Mouse (Mus musculus) heart, embryonic 12.5 days (tissue): Measurements from ENCODE around the gene Crk. TPM values are rescaled to one million over a fixed set of nuclear protein-coding genes. Genes with fewer than 3 reads are reported as not detected.
A peak's percentile ranks its signal among the peaks of the same experiment; 100 is the strongest.

Experiments used
- ATAC-seq: fragments of 200-750 bp; cut with Nextera tagmentation; 2 replicates; pipeline ENCODE4 v1.8.0; 2017; ENCODE audit warnings: moderate TSS enrichment, moderate library complexity; ENCODE audit not compliant: insufficient number of reproducible peaks, low FRiP score
- H3K27ac ChIP-seq: fragments of 300-500 bp; sonication (generic); 2 replicates; pipeline ENCODE4 v1.5.1; 2016; ENCODE audit warnings: mild to moderate bottlenecking, moderate library complexity; ENCODE audit not compliant: poor library complexity, severe bottlenecking
- H3K27me3 ChIP-seq: fragments of 300-500 bp; sonication (generic); replicated peaks from 2 replicates; pipeline ENCODE4 v1.6.1; 2016; ENCODE audit warnings: mild to moderate bottlenecking, moderate library complexity
- H3K36me3 ChIP-seq: fragments of 300-500 bp; sonication (generic); 2 replicates; pipeline ENCODE4 v1.6.1; 2016; ENCODE audit warnings: mild to moderate bottlenecking, moderate library complexity
- H3K4me1 ChIP-seq: fragments of 300-500 bp; sonication (generic); replicated peaks from 2 replicates; pipeline ENCODE4 v1.6.1; 2016; ENCODE audit warnings: mild to moderate bottlenecking
- H3K4me2 ChIP-seq: fragments of 300-500 bp; sonication (generic); 2 replicates; pipeline ENCODE4 v1.6.1; 2016; ENCODE audit warnings: mild to moderate bottlenecking, moderate library complexity
- H3K4me3 ChIP-seq: fragments of 300-500 bp; sonication (generic); 2 replicates; pipeline ENCODE4 v1.5.1; 2016; ENCODE audit warnings: mild to moderate bottlenecking
- H3K9ac ChIP-seq: fragments of 300-500 bp; sonication (generic); 2 replicates; pipeline ENCODE4 v1.6.1; 2016; ENCODE audit warnings: mild to moderate bottlenecking, moderate library complexity
- H3K9me3 ChIP-seq: fragments of 300-500 bp; sonication (generic); replicated peaks from 2 replicates; pipeline ENCODE4 v1.6.1; 2016; ENCODE audit warnings: mild to moderate bottlenecking, moderate library complexity
- WGBS: fragments of 180-500 bp; shearing (Covaris S2); methylation state at CpG from one replicate; pipeline ENCODE4 v1.1.7; 2016; 5-methylcytosine and 5-hydroxymethylcytosine counted together
- polyA plus RNA-seq: library from polyadenylated mRNA; unstranded; fragments of >200 nt; fragmentation: Nextera tagmentation; extraction: Ambion mirVana; gene quantifications from 2 replicates; pipeline ENCODE4 v1.2.1, GENCODE M21; 2016

Crk gene
- polyA plus RNA-seq, 1 experiment from 2014 or later, result 110 TPM

DNA sequence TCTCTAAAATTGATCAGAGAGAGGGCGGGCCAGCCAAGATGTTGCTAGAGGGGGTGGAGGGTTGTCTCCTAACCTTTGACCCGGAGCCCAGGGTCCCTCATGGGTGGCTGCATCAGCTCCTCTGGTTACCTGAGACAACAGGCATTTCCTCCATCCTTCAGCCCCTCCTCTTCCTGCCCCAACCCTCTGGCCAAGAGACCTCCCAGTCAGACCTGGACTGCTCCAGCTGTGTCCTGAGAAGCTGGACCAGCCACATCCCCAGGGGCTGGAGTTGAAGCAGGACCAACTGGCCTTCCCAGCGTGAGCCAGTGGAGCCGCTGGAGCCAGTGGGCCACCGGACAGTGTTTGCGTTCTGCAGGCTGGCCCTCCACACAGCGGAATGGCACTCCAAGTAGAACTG, 28.7 kb upstream of the Crk start, which contains the start of gene Myo1c:
Gene Myo1c, plus strand, starts transcription at position 194 of the 400 bp plus-strand sequence.
- H3K9me3 ChIP-seq, result no peaks in the 10 kb centered on the region
- H3K4me2 ChIP-seq, result peak within 1 kb of the TSS; percentile 83
- no peak for ATAC-seq
- H3K4me1 ChIP-seq, result peaks cover 58% of the 10 kb centered on the region
- H3K4me3 ChIP-seq, result peak within 1 kb of the TSS; percentile 66
- peak within 1 kb of the TSS; percentile 81 for H3K9ac ChIP-seq
- H3K27me3 ChIP-seq, result no peaks in the 10 kb centered on the region
- peaks cover 6% of the 10 kb centered on the region for H3K36me3 ChIP-seq
- H3K27ac ChIP-seq, result peak within 1 kb of the TSS; percentile 89
- 58% methylated on average over 7 of the region's 7 CpGs for WGBS

GRCm38 (mm10) chr11:75650958-75651425, 28.1 kb upstream of the Crk start:
- peak overlapping the region; percentile 81 for H3K9ac ChIP-seq
- 40% methylated on average over 13 of the region's 13 CpGs for WGBS
- no peak for ATAC-seq

DNA sequence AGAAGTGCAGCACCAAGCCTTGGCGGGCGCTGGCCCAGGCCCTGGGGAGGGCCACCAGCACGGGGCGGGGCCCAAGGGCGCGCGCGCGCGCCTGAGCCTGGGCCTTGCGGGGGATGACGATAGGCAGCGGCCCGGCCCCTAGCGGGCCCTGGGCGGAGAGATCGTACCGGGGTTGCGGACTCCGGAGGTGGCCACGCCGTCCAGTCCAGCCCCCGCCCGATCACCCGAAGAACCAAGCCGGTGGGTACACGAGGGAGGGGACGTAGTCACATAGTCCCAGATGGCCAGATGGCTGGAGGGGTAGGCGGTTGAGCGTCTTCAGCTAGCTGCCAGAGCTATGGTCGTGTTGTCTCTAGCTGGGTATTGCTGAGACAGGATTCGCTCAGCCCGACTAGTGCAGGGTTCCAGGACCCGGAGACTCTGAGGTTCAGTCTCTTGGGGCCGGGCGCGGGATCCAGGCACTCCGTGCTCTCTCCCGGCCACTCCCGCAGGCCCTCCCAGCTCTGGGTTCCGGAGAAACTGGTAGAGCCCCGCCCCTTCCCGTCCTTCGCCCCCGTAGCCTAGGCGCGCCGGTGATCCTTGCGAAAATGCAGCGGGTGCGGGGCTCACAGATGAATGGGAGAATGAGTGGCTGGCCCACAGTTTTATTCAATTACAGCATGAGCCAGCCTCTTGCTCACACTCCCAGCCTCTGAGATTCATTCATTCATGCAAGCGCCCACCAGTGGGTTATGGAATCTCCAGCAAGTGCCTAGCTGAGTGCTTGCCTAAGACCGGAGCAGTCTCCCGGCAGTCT, 27.4 kb upstream of the Crk start:
- WGBS, result under 1% methylated on average over 54 of the region's 54 CpGs
- Histone ChIP-seq H3K9me3 (no peaks in the 10 kb centered on the region), H3K27ac (peak overlapping the region; percentile 89), H3K36me3 (no peaks in the 10 kb centered on the region), H3K4me3 (peak overlapping the region; percentile 66), H3K4me2 (peak overlapping the region; percentile 83), H3K4me1 (peaks cover 63% of the 10 kb centered on the region), H3K27me3 (no peaks in the 10 kb centered on the region), H3K9ac (peak overlapping the region; percentile 81)
- peak; percentile 81 for ATAC-seq

More at GRCm38 (mm10) chr11:75650958-75651425, 28.1 kb upstream of the Crk start:
- Histone ChIP-seq H3K4me2 (peak overlapping the region; percentile 83), H3K4me3 (peak overlapping the region; percentile 66), H3K4me1 (peaks cover 59% of the 10 kb centered on the region), H3K9me3 (no peaks in the 10 kb centered on the region), H3K36me3 (no peaks in the 10 kb centered on the region), H3K27me3 (no peaks in the 10 kb centered on the region), H3K27ac (peak overlapping the region; percentile 89)

DNA sequence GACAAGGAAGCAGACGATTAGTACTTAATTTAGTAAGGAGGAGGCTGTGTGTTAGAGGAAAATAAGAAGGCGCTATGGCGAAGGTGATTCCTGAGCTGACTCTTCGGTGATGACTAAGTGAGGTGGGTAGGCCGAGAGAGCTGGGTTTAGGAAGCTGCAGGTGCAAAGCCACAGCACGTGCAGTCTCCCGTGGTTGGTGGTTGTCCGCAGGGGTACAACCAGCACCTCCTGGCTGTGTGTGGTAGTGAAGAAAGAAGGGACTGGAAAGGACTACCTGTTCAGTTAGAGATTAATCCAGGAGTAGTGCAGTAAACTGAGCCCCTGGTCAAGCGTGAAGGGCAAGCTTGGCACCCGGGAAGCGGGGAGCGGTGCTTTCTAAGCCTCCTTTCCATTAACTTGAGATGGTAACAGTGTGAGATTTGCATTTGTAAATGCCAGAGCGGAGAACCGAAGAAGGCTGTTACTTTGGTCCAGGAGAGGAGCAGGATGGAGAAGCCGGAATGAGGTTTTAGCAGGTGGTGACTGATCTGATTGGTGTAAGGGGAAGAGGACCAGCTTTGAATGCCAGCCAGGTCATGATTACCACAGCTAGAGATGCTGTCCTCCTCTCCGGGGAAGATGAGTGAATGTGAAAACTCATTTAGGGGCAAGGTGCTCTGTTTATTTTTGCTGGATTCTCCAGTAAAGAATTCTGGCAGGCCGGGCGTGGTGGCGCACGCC, 26.7 kb upstream of the Crk start:
- peak overlapping the region; percentile 66 for H3K4me3 ChIP-seq
- H3K9ac ChIP-seq, result peak overlapping the region; percentile 81

DNA sequence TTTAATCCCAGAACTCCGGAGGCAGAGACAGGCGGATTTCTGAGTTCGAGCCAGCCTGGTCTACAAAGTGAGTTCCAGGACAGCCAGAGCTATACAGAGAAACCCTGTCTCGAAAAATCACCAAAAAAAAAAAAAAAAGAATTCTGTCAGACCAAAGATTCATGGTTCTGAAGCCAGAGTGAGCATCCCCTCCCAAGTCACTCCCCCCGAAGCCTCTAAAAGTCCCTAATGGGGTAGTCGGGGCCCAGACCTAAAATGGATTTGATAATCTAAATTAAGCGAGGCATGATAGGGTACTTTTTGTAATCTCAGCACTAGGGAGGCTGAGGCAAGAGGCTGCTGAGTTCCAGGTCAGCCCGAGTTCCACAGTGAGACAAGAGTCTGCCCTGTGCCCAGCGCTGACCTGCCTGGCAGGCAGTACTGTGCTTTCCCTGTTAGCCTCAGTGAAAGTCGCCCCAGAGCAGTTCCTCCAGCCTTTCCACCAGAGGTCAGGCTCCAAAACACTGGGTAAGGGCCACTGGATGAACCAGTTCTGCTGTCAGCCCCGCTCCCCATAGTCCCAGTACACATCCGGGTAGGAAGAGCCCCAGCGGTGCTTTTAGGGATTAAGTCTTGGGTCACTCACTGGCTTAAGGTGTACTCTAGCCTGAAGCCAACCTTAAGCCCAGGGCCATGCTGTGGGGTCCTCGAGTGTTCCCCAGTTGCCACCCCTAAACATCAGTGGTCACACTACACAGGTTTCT, 25.9 kb upstream of the Crk start:
- no peak for ATAC-seq
- H3K4me1 ChIP-seq, result peaks cover 66% of the 10 kb centered on the region
- 29% methylated on average over 14 of the region's 14 CpGs for WGBS
- peaks cover 11% of the 10 kb centered on the region for H3K36me3 ChIP-seq
- H3K9ac ChIP-seq, result peak overlapping the region; percentile 70
- H3K9me3 ChIP-seq, result no peaks in the 10 kb centered on the region
- H3K4me2 ChIP-seq, result peak overlapping the region; percentile 83
- H3K4me3 ChIP-seq, result peak overlapping the region; percentile 66
- no peaks in the 10 kb centered on the region for H3K27me3 ChIP-seq
- H3K27ac ChIP-seq, result peak overlapping the region; percentile 91

More for the DNA sequence above, 26.7 kb upstream of the Crk start:
- Histone ChIP-seq H3K4me2 (peak overlapping the region; percentile 83), H3K9me3 (no peaks in the 10 kb centered on the region), H3K36me3 (peaks cover 3% of the 10 kb centered on the region; the same call in 1 of the 2 replicates), H3K27me3 (no peaks in the 10 kb centered on the region), H3K4me1 (peaks cover 71% of the 10 kb centered on the region), H3K27ac (peak overlapping the region; percentile 1; the same call in 1 of the 2 replicates)
- WGBS, result 23% methylated on average over 20 of the region's 20 CpGs
- no peak for ATAC-seq

GRCm38 (mm10) chr11:75653781-75654470, 25.1 kb upstream of the Crk start:
- peaks cover 58% of the 10 kb centered on the region for H3K4me1 ChIP-seq
- peak overlapping the region; percentile 57 for H3K4me3 ChIP-seq
- peak overlapping the region; percentile 91 for H3K27ac ChIP-seq
- no peaks in the 10 kb centered on the region for H3K9me3 ChIP-seq
- peak; percentile 77 for ATAC-seq
- H3K9ac ChIP-seq, result peak overlapping the region; percentile 70
- H3K27me3 ChIP-seq, result no peaks in the 10 kb centered on the region
- WGBS, result under 1% methylated on average over 44 of the region's 45 CpGs
- H3K4me2 ChIP-seq, result peak overlapping the region; percentile 83
- H3K36me3 ChIP-seq, result peaks cover 19% of the 10 kb centered on the region

DNA sequence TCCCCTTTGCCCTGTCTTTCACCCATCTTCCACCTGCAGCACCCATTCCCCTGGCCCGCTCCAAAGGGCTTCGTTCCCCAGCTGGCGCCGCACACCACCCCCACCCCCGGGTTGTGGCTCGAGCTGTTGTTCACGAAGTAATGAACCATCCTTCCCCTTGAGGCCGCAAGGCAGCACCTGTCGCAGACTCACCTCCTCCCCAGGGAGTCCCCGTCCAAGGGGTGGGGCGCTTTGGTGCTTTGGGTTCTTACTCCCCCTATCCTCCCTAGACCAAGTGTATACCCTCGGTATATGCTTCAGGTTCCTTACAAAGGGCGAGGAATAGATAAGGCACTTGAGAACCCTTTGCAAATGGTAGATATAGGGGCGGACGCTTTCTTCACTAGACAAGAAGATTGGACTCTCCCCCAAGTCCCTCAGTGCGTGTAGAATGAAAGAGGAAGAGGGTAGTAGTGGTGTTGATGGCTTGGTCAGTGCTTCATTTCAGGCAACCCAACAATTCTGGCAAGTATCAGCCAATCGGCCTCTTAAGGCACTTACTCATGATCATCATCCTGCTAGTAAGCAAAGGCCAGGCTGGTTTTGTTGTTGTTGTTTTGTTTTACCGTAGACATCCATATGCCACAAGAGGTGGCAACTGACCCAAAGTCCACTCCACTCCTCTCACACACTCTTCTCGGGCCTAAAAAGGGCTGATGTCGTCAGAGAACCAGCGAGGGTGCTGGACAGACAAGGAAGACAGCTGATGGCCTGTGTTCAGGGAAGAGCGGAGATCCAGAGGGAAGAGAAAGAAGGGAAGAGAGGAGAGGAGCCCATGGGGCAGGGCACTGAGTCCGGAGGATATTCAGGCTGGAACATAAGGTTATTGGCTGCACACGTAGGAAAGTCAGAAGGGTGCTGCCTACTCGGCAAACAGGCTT, 24.3 kb upstream of the Crk start:
- peak overlapping the region; percentile 92 for H3K9ac ChIP-seq
- WGBS, result 29% methylated on average over 25 of the region's 25 CpGs
- no peaks in the 10 kb centered on the region for H3K9me3 ChIP-seq
- H3K27me3 ChIP-seq, result no peaks in the 10 kb centered on the region
- peaks cover 26% of the 10 kb centered on the region for H3K36me3 ChIP-seq
- peak overlapping the region; percentile 83 for H3K4me2 ChIP-seq
- peak overlapping the region; percentile 91 for H3K27ac ChIP-seq
- H3K4me1 ChIP-seq, result peaks cover 57% of the 10 kb centered on the region
- no peak for ATAC-seq
- peak overlapping the region; percentile 73 for H3K4me3 ChIP-seq

- peak; percentile 58 for ATAC-seq
- no peaks in the 10 kb centered on the region for H3K9me3 ChIP-seq
- H3K27ac ChIP-seq, result peak overlapping the region; percentile 91
- WGBS, result under 1% methylated on average over 76 of the region's 78 CpGs
- H3K4me1 ChIP-seq, result peaks cover 49% of the 10 kb centered on the region
- peak overlapping the region; percentile 83 for H3K4me2 ChIP-seq
- peak overlapping the region; percentile 92 for H3K9ac ChIP-seq
- H3K4me3 ChIP-seq, result peak overlapping the region; percentile 73
- no peaks in the 10 kb centered on the region for H3K27me3 ChIP-seq
- peaks cover 37% of the 10 kb centered on the region for H3K36me3 ChIP-seq
Measured at GRCm38 (mm10) chr11:75655621-75656545, 23.2 kb upstream of the Crk start.
